Mouse (Mus musculus) adrenal gland, postnatal 4 days (tissue): ENCODE data around the gene 2310050C09Rik. TPM values are rescaled to one million over a fixed set of nuclear protein-coding genes. Genes with fewer than 3 reads are reported as not detected.

ENCODE experiments used
- DNase-seq, 2 experiments: peaks; one replicate each; pipeline ENCODE4 v3.0.0; 2021 to 2022; ENCODE audit warnings: low spot score in 2 of 2, mixed read lengths in 2 of 2
- long read RNA-seq, 2 experiments: library from polyadenylated mRNA; stranded (forward); transcript quantifications; one replicate each; pipeline ENCODE4 v2.0.0; 2021
- total RNA-seq, 2 experiments: library from RNA; stranded (reverse); gene quantifications; 2 replicates each; pipeline ENCODE4 v1.2.3; 2021

2310050C09Rik gene
- total RNA-seq: not detected
- long read RNA-seq, experiment 1: 0 reads
- long read RNA-seq, experiment 2: 0 reads

DNA sequence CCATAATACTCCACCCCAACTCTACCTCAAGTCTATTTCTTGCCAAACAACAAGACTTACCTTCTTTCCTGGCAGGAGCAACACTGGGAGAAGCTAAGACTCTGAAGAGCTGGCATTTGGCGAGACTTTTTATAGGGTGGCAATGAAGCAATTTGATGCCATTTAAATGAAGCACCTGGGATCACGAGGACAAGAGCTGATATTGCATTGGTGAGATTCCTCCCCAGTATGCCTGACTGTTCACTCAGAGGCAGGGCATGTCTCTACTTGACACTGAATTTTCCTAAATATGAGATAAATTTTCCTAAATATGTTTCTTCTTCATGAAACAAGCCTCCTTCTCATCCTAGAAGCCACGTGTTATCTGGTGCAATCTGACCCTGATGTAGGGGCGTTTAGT lies at the start of gene 2310050C09Rik:
Gene 2310050C09Rik, minus strand, starts transcription at position 101 of the 400 bp plus-strand sequence.
- no peak for DNase-seq

DNA sequence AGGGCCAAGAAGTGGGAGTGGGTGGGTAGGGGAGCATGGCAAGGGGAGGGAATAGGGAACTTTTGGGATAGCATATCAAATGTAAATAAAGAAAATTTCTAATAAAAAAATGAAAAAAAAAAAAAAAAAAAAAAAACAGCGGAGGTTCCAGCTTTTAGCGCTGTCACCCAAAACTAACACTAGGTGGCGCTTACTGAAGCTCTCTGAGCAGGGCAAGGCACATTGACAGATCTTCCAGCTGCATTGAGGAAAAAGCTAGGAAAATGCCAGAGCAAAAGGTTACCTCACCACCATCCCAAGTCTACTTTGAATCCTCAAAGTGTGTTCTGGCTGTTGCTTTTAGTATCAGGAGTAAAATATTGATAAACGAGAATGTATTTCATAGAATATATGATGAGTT lies 37.6 kb upstream of the 2310050C09Rik start:
- no peak for DNase-seq

DNA sequence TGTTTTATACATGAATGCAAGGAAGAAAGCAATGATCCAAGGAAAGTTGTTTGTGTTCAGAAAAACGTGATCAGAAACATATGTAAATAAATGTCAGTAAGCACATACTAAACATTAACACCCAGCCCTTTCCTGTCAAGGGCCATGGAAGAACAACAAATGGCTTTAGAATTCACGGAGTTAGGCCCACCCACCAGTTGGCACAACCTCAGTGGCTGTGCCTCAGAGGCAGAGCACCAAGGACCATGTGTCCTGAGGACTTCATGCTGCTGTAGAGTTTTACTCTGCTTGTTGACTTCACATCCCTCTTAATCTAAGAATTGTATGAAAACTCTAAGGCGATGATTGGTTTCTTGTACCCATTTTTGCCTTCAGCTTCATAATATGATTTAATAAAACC lies 35.2 kb upstream of the 2310050C09Rik start:
- DNase-seq: no peak

DNA sequence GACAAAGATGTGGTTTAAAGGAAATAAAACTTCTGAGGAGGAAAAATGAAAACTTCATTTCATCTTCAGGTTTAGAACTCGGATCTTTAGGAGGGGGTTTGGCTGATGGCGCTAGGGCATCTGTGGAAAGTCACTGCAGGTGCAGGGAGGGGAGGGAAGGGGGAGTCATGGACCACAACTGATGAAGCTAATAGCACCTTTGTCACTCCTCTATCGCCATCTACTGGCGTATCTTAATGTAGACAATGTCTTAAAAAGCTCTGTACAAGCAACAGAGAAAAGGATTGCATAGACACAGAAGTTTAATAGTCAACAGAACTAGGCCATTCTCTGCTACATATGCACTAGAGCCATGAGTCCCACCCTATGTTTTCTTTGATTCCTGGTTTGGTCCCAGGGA lies 33.6 kb upstream of the 2310050C09Rik start:
- DNase-seq: no peak

DNA sequence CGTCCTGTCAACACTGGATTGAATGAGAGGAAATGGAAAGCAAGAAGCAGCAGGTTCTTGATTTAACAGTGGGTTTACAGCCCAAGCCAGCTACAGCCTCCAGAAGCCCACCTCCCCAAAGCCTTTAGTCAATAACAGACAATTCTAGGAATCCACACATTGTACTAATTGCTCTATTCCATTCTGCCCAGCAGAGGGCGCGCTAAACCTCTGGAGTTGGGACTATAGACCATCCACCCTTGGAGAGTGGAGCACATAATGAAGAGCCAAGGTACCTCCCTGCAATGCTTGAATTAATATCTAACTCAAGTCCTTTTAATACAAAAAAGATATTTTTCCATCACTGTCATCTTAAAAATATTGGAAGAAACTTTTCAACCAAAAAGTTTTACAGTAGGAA lies 33.0 kb upstream of the 2310050C09Rik start:
- DNase-seq: no peak

DNA sequence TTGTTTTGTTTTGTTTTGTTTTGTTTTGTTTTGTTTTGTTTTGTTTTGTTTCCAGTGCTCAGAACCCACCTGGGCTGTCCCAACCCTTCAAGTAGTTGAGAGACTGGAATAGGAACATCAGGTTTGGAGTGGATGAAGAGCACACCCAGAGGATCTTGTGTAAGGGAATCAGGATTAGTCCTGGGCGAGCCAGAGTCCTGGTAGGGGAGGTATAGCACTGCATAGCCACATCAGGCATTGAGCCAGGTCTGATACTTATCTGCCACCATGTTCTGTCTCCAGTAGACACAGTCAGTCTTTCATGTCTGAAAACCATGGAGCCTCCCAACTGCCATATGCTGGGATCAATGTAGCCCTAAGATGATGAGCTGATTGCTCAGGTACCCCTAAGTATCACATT lies 24.5 kb upstream of the 2310050C09Rik start:
- no peak for DNase-seq

DNA sequence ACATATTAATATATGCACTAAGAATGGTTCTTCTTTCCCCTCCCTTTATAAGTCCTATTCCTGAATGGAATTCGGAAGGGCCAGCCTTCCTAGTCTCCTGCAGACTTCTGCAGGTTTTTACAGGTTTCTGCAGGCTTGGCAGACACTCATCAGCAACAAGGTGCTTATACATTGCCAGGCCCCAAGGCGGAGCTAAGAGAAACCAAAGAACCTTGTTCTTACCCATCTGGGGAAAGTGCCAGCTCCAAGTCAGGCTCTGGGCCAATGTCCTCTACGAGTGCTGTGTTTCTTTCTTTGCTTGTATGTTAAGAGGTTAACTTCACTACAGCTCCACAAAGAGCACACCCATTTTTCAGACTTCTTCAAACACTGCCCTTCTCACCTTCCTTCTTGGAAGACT lies 24.0 kb upstream of the 2310050C09Rik start:
- no peak for DNase-seq

DNA sequence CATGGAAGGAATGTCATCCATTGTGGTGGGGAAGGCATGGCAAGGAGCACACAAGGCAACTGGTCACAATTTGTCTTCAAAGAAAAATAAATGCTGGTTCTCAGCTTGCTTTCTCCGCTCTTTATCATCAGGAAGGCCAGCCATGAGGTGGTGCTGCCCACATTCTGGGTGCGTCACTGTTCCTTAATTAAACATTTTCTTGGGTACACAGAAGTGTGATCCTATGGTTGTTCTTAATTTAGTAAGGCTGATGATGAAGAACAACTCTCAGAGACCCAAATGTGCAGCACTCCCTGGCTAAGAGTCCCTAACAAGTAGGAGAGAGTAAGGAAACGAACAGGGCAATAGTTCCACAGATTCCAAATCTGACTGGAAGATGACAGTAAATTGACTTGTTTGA lies 4.2 kb upstream of the 2310050C09Rik start:
- no peak for DNase-seq

DNA sequence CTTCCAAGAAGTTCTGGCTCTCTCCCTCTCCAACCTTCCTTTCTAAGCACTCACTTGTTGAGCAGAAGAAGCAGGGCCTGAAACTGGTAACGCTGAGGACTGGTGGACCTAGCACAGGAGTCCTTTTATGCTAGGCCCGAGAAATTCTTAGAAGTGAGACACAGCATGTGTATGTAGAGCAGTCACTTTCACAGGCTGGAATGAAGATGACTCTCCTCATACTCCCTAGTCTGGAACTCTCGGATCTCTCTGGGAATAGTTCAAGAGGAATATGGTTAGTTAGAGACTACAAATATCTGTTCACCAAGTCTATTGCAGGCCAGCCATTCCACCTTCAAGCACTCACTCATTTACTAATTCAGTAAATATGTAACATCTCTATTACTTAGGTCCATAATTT lies 18.8 kb downstream of the 2310050C09Rik start, which contains the start of gene Lce1l:
Gene Lce1l, minus strand, starts transcription at position 101 of the 400 bp plus-strand sequence.
- DNase-seq: no peak

DNA sequence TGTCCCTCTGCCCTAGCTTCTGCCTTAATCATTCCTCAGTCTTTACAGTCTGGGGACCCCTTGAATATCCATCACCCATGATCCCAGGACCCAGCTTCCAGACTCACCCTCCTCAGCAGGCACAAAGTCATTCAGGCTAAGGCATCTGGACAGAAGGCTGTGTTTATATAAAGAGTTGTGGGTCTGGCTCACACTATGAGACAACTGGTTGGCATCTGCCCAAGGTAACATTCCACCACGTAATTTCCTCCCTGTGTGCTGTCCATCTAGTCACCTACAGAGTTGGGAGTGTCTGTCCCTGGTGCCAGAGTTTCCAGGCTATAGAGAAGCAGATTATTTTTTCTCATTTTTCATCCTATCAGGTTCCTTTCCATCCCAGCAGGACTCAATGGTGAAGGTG lies 42.9 kb downstream of the 2310050C09Rik start, which contains the start of gene Kprp:
Gene Kprp, minus strand, starts transcription at position 140 of the 400 bp plus-strand sequence.
- DNase-seq: no peak

DNA sequence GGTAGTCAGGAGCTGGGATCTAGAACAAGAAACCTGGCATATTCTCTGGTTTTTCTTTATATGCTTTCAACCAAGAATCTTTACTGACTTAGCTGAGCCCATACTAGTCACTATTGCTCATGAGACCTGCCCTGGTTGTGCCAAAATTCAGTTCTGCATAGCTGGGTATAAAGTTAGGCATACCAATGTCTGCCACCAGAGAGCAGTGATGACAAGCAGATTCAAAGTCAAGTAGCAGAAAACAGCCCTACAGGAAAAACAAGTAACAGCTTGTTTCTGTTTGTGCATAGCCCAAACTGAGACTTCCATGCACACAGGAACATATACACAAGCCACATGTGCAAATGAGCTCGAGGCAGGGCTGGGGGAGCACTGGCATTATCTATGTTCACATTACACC lies 44.2 kb downstream of the 2310050C09Rik start:
- no peak for DNase-seq

Other genes with a start within 250 kb of the 2310050C09Rik start
- gene Lce6a, start 248.6 kb downstream of the 2310050C09Rik start, total RNA-seq: not detected
- not detected for gene Lce1a1, start 221.9 kb downstream of the 2310050C09Rik start, total RNA-seq
- gene Lce1b, start 213.3 kb downstream of the 2310050C09Rik start, total RNA-seq: not detected
- gene Lce1a2, start 199.9 kb downstream of the 2310050C09Rik start, total RNA-seq: not detected
- gene Lce1c, start 191.0 kb downstream of the 2310050C09Rik start, total RNA-seq: not detected
- not detected for gene Lce1d, start 183.0 kb downstream of the 2310050C09Rik start, total RNA-seq
- gene Lce1e, start 161.1 kb downstream of the 2310050C09Rik start, total RNA-seq: not detected
- gene Lce1f, start 149.9 kb downstream of the 2310050C09Rik start, total RNA-seq: not detected
- not detected for gene Gm38119, start 131.1 kb downstream of the 2310050C09Rik start, total RNA-seq
- not detected for gene Lce1g, start 117.9 kb downstream of the 2310050C09Rik start, total RNA-seq
- gene Lce1h, start 105.2 kb downstream of the 2310050C09Rik start, total RNA-seq: not detected
- gene Lce1i, start 91.3 kb downstream of the 2310050C09Rik start, total RNA-seq: not detected
- not detected for gene Lce1j, start 79.7 kb downstream of the 2310050C09Rik start, total RNA-seq
- not detected for gene Lce1k, start 62.3 kb downstream of the 2310050C09Rik start, total RNA-seq
- gene Kprp, start 43.0 kb downstream of the 2310050C09Rik start, total RNA-seq: not detected
- gene Lce1l, start 18.9 kb downstream of the 2310050C09Rik start, total RNA-seq: not detected
- not detected for gene Lce3a, start 56.0 kb upstream of the 2310050C09Rik start, total RNA-seq
- gene Lce3b, start 62.8 kb upstream of the 2310050C09Rik start, total RNA-seq: not detected
- gene Lce3c, start 74.3 kb upstream of the 2310050C09Rik start, total RNA-seq: not detected
- gene Lce3d, start 87.2 kb upstream of the 2310050C09Rik start, total RNA-seq: not detected
- not detected for gene Lce3e, start 96.8 kb upstream of the 2310050C09Rik start, total RNA-seq
- gene Lce3f, start 122.0 kb upstream of the 2310050C09Rik start, total RNA-seq: not detected
- not detected for gene Crct1, start 145.5 kb upstream of the 2310050C09Rik start, total RNA-seq
- gene Lce1m, start 148.8 kb upstream of the 2310050C09Rik start, total RNA-seq: not detected
- not detected for gene Gm4858, start 198.6 kb upstream of the 2310050C09Rik start, total RNA-seq